Mouse (Mus musculus): ENCODE results near the gene Nacc1. TPM values are rescaled to one million over a fixed set of nuclear protein-coding genes. Genes with fewer than 3 reads are reported as not detected.

Nacc1 gene
- polyA plus RNA-seq, 2 experiments from 2014 or later, result 9.4 to 12.5 TPM

DNA sequence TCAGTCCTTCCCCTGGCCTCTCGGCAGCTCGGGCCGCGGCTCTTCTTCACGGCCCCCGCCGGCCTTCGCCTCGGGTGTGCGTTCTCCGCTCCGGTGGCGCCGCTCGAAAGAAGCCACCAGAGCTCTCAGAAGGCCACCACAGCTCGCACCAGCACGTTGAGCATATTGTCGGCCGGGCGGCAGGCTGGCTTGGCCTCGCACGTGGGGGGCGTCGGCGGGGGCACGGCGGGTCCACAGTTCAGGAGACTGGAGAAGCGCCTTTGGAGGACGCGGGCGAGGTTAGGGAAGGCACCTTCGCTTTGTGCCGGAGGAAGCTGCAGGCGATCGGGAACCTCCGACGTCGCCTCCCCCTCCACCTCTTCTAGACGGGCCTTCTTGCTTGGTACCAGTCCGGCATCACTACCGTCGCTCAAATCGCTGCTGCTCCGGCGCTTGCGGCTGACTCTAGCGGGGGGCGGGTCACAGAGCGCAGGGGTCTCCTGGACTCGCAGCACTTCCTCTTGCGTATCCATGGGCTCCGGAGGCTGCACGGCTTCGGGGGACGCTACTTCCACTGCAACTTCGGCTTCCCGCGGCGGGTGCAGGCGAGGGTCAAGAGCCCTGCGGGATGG, 25.6 kb downstream of the Nacc1 start:
- ATAC-seq, result no peak

DNA sequence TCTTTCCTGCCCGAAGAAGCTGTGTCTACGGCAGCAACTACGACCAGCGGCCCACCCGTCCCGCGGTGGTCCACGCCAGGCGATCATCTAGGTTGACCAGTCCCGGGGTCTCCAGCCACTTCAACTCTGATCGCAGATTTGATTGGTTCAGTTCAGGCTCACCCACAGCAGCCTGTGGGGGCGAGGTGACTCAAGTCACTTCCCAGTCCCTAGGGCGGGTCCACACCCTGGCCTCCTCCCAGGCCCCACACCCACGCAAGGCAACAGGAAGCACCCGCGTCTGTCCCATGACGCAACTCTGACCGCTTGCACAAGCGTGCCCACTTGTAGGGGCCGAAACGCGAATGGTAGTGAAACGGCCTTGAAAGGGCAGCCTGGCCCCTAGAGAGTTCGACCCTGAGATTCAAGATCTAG, 26.2 kb downstream of the Nacc1 start:
- peak; percentile 19 for ATAC-seq

GRCm38 (mm10) chr8:84660819-84661457, 26.7 kb downstream of the Nacc1 start:
- ATAC-seq, result no peak

GRCm38 (mm10) chr8:84659936-84660818, 27.5 kb downstream of the Nacc1 start:
- ATAC-seq, result peak; percentile 34

GRCm38 (mm10) chr8:84658951-84659350, 28.7 kb downstream of the Nacc1 start:
- no peak for ATAC-seq

DNA sequence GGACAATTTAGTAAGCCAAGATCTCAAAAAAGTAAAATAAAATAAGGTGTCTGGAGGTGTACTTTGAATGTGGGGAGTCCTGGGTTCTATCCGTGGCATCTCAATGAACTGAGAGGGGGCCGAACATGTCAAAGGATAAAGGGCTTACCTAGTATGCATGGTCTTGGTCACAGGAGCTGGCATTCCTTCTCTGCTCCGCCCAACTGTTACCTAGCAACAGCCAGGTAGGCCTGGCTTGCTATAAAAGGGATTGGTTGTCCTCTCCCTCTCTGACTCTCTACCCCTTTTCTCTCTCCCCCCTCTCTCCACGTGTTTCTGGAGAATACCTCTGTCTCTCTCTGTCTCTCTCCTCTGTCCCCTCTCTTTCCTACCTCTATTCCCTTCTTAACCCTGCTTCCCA, 30.0 kb downstream of the Nacc1 start:
- no peak for ATAC-seq

GRCm38 (mm10) chr8:84657203-84657602, 30.5 kb downstream of the Nacc1 start:
- no peak for ATAC-seq

DNA sequence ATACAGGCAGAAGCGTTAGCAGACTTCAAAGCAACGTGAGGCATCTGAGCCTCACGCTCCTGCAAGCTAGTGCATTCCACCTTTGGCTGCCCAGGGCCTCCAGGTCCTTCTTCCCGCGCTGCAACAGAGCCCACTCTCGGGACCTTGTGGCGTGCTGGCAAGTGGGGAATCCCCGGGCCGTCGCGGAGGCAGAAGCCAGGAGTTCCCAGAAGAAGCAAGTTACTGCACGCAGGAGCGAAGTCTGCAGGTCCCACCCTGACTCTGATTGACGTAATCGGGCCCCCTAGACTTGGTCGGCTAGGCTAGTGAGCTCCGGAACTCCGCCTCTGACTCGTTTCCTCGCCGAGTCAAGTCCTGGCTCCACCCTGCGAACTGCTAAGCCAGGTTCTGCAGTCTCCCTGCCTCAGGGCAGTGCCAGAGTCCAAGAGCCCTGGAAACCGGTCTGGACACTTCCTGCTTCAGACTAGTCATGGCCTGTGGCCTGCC, 31.0 kb downstream of the Nacc1 start:
- ATAC-seq, result peak; percentile 39

- no peak for ATAC-seq
Measured at GRCm38 (mm10) chr8:84656191-84656525, 31.5 kb downstream of the Nacc1 start.

DNA sequence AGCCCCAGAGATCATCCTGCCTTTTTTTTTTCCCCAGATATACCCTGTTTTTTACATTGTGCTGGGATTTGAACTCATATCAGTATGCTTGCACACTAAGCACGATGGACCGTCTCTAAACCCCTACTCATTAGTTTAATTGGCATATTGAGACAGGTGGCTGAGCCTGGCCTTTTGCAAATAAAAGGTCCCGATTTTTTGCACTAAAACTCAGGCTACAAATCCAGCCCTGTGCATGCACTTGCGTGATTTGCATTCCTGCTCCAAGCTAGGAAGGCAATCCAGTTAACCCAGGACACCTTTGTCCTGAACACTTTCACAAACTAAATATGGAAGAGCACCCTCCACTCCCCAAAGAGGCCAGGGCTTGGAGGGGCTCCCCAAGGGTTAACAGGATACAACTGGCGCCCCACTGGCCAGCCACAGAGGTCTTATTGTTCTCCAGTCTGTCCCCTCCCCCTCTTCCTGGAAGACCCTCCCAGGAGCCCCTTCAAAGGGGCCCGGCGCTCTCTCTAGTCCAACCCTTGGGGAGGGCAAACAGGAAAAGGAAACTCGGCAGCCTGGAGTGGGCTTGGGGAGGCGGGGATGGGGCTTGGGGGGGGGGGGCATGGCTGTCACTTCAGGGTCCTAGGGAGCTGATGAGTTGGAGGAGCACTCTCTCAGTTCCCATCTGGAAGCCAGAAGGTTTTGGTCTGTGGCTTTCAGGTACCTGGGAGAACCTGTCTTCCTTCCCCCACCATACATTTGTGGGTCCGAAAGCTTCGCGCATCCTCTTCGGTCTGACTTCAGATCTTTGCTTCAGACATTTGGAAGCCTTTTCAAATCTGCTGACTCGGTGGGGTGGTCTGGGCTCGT, 32.1 kb downstream of the Nacc1 start:
- no peak for ATAC-seq

GRCm38 (mm10) chr8:84654597-84654996, 33.1 kb downstream of the Nacc1 start:
- no peak for ATAC-seq

DNA sequence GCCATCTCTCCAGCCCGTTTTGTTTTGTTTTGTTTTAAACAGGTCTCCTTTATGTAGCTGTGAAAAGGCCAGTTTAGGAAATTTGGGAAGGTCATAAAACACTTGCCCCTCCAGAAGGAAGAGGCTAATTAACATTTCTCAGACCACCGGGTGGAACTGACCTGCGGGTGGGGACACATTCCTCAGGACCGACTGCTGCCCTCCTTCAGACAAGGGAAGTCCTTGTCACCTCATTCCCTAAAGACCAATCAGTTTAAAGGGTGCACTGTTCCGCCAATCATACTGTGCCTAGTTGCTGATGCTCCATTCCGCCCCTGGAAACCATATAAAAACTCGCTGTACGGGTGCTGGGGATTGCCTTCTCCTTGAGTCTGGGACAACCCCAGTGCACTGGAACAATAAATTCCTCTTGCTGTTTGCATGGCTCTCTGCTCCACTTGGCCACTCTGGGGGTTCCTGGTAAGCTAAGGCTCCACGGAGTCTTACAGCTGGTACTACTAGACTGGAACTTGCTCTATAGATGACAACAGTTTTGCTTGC, 34.5 kb downstream of the Nacc1 start:
- ATAC-seq, result no peak

GRCm38 (mm10) chr8:84650213-84650612, 37.4 kb downstream of the Nacc1 start:
- no peak for ATAC-seq

- no peak for ATAC-seq
Measured at GRCm38 (mm10) chr8:84647461-84647901, 40.2 kb downstream of the Nacc1 start.

- ATAC-seq, result no peak
Measured at GRCm38 (mm10) chr8:84646800-84647199, 40.9 kb downstream of the Nacc1 start.

DNA sequence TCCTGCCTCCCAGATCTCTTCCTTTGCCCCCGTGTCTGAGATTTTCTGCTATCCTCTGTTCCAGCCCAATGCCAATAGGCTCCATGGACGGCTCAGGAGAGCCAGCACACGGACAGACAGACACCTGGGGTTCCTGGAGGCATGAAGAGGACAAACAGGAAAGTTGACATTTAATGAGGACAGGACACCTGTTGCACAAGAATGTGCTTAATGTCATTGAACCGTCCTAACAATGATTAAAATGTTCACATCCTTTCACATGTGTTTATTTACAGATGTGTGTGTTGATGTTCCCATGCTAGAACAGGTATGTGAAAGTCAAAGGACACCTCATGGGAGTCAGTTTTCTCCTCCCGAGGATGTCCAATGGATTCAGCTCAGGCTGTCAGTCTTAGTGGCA, 44.6 kb downstream of the Nacc1 start:
- no peak for ATAC-seq

GRCm38 (mm10) chr8:84641578-84642361, 45.9 kb downstream of the Nacc1 start:
- no peak for ATAC-seq

- ATAC-seq, result no peak
Measured at GRCm38 (mm10) chr8:84640617-84641294, 46.9 kb downstream of the Nacc1 start.

- ATAC-seq, result no peak
Measured at GRCm38 (mm10) chr8:84640010-84640588, 47.6 kb downstream of the Nacc1 start.

All from activated CD4-positive, CD25-positive, alpha-beta regulatory T cell, adult 4 months (primary cell).